Mouse (Mus musculus) C2C12 (cell line): ENCODE data around the gene Kcnk5.

Source experiments
- CEBPB ChIP-seq: IDR thresholded peaks from one replicate; pipeline ENCODE4 v1.6.1; 2011; ENCODE audit warnings: low read depth, mild to moderate bottlenecking, control low read depth, moderate library complexity
- CTCF ChIP-seq: IDR thresholded peaks from one replicate; pipeline ENCODE4 v1.5.1; 2011; ENCODE audit not compliant: control insufficient read depth, insufficient read depth, insufficient read length
- FOSL1 ChIP-seq: IDR thresholded peaks from one replicate; pipeline ENCODE4 v1.8.0; 2011; ENCODE audit warnings: mild to moderate bottlenecking, low read length; ENCODE audit not compliant: poor library complexity, insufficient read depth, severe bottlenecking
- MAX ChIP-seq: IDR thresholded peaks from one replicate; pipeline ENCODE4 v1.6.1; 2011; ENCODE audit warnings: mild to moderate bottlenecking, control low read depth
- MYOD1 ChIP-seq: IDR thresholded peaks from one replicate; pipeline ENCODE4 v1.6.1; 2011; ENCODE audit warnings: low read depth; ENCODE audit not compliant: control insufficient read depth, insufficient read length
- MYOG ChIP-seq: IDR thresholded peaks from one replicate; pipeline ENCODE4 v1.6.1; 2011; ENCODE audit not compliant: control insufficient read depth, insufficient read length; ENCODE audit errors: extremely low read depth
- USF1 ChIP-seq: IDR thresholded peaks from one replicate; pipeline ENCODE4 v1.6.1; 2011; ENCODE audit warnings: low read depth, mild to moderate bottlenecking, control low read depth, moderate library complexity

- TF ChIP-seq CTCF, result no peak
- TF ChIP-seq USF1, result no peak
- TF ChIP-seq MYOG, result no peak
- no peak for TF ChIP-seq FOSL1
- TF ChIP-seq MYOD1, result no peak
- TF ChIP-seq MAX, result no peak
- TF ChIP-seq CEBPB, result no peak
Observed at GRCm38 (mm10) chr14:20223253-20223652, 41.6 kb upstream of the Kcnk5 start.
